Mouse (Mus musculus) adrenal gland, postnatal 4 days (tissue): ENCODE results near the gene Zbtb22. TPM values are rescaled to one million over a fixed set of nuclear protein-coding genes. Genes with fewer than 3 reads are reported as not detected.
A peak's percentile ranks its signal among the peaks of the same experiment; 100 is the strongest.
"Not testable (repeated sequence)": the region's sequence is repeated elsewhere in the genome, so short reads cannot be mapped to it uniquely, and the experiment has no call there.

Experiments used
- DNase-seq, 2 experiments: peaks; one replicate each; pipeline ENCODE4 v3.0.0; 2021 to 2022; ENCODE audit warnings: low spot score in 2 of 2, mixed read lengths in 2 of 2
- total RNA-seq, 2 experiments: library from RNA; stranded (reverse); gene quantifications; 2 replicates each; pipeline ENCODE4 v1.2.3; 2021

The Zbtb22 gene
- total RNA-seq, 2 experiments from 2014 or later, result 43.0 to 47.1 TPM

- no peak for DNase-seq
Measured at GRCm38 (mm10) chr17:33941381-33941780, 25.7 kb downstream of the Zbtb22 start.

DNA sequence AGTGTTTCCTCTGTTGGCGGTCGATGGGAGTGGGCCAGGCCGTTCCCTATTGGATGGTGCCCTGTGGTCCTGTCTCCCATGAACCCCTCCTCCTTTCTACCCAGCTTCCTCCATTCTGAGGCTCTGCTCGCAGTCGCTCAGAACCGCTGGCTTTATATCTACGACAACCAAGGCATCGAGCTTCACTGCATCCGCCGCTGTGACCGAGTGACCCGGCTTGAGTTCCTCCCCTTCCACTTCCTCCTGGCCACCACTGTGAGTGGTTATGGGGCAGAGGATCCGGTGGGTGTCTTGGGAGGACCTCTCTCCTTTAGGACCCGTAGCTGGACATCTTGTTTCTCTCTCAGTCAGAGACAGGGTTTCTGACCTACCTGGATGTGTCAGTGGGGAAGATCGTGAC lies 27.8 kb downstream of the Zbtb22 start:
- DNase-seq, result no peak

DNA sequence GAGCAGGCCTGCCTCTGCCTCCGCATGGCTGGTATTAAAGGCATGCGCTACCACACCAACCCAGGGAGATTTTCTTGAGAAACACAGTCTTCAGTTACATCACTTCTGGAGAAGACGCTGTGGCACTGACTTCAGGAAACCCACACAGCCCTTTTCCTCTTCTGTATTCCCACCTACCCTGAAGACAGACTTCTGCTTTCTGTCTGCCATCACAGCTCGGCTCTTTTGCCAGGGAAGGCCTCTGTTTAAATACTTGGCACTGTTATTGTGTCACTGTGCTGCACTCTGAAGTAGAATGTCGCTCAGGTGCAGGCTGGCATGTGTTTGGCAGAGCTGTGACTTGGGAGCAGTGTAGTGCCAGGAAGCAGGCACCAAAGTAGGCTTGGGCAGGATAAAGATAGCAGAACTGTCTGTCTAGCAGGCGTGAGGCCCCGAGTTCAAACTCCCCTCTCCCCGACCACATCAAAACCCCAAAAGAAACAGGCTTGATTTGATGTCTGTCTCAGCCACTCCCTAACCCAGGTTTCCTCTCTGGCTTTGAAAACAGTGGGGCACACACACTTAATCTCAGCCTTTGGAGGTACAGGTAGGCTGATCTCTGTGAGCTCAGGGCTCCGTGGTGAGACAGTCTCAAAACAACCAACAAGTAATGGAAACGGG lies 31.9 kb downstream of the Zbtb22 start:
- no peak for DNase-seq

DNA sequence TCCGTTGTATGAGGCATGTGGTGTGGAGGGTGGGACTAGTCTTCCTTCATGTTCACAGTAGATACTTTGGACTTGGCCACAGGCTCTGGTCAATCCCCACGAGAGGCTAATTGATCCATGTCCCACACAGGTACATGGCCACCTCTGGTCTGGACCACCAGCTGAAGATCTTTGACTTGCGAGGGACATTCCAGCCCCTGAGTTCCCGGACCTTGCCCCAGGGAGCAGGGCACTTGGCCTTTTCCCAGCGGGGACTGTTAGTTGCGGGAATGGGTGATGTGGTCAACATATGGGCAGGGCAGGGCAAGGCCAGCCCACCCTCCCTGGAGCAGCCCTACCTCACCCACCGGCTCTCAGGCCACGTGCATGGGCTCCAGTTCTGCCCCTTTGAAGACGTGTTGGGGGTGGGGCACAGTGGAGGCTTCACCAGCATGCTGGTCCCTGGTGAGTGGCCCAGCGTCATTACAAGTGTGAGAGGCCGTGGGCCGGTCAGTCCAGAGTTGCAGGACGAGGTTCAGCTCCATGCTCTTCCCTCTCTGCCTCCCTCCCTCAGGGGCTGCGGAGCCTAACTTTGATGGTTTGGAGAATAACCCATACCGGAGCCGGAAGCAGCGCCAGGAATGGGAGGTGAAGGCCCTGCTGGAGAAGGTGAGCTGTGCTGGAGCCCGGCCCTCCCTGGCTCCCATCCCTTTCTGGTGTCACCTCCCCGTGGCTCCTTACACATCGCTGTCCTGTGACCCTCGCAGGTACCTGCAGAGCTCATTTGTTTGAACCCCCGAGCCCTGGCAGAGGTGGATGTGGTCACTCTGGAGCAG lies 32.6 kb downstream of the Zbtb22 start:
- no peak for DNase-seq

- DNase-seq, result no peak
Measured at GRCm38 (mm10) chr17:33948905-33949537, 33.3 kb downstream of the Zbtb22 start.

GRCm38 (mm10) chr17:33950131-33950625 lies 34.5 kb downstream of the Zbtb22 start:
- no peak for DNase-seq

DNA sequence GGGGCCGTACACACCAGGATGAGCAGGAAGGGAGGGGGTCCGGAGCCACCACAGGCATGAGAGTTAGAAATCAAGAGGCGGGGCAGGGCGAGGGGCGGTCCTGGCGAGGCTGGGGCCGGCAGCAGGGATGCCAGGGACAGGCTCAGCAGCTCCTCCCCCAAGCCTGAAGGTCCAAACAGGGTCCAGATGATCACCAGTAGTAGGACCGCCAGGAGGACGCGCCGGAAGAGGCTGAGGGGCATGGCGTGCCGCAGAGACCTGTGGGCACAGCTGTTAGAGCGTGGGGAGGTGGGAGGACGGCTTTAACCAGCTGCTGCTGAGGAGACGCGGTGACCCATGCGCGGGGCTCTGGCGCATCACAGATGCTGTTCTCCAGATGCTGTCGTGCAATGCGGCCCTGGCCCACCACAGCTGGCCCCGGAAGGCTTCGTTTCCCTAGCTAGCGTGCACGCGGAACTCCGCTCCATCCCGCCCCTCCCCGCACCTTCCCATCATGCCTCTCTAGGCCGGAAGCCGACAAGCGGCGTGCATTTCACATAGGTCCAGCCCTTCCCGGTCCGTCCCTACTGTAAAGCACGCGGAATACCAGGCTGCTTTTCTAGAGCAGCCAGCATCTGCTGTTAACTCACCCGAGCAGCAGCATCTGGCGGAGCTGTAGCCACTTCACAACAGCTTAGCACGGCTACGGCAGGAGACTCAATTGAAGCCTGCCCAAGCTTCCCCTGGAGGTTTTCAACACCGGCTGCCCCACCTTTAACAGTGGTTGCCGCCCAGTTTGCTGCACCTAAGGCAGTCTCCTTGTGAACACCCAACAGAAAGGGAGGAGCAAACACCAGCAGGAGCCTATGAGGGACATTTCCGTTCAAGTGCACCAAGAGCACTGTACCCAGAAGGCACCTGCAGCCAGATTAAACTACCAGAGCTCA lies 35.6 kb downstream of the Zbtb22 start, which contains the start of gene B3galt4:
Gene B3galt4 (minus strand): TSS at position 468 of the 926 bp plus-strand sequence.
- DNase-seq, result peak; percentile 57 to 70

GRCm38 (mm10) chr17:33952015-33952414 lies 36.3 kb downstream of the Zbtb22 start:
- DNase-seq, result not testable (repeated sequence)

DNA sequence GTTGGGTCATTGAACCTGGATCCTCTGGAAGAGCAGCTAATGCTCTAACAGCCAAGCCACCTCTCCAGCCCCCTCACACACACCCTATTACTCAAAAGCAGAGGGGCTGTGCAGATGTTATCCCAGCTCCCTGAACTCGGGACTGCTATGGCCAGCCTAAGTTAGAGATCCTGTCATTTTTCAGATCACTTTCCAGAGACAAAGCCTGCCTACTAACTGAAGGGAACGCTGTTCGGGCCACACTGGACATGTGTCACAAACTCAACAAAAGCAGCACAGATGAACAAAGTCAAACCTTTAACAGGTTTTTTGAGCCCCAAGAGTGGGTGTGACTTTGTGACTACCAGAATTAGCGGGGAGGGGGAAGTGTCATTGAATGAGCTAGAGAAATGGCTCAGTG lies 37.2 kb downstream of the Zbtb22 start:
- DNase-seq, result no peak

- DNase-seq, result no peak
Measured at GRCm38 (mm10) chr17:33953310-33953709, 37.6 kb downstream of the Zbtb22 start.

- DNase-seq, result no peak
Measured at GRCm38 (mm10) chr17:33953961-33954565, 38.4 kb downstream of the Zbtb22 start.

- DNase-seq, result peak in 1 of 2 experiments; percentile 28
Measured at GRCm38 (mm10) chr17:33954646-33955554, 39.2 kb downstream of the Zbtb22 start.

GRCm38 (mm10) chr17:33955555-33956214 lies 40.0 kb downstream of the Zbtb22 start, which contains the start of the genes Vps52 and Rps18:
Gene Vps52, plus strand, starts transcription at chr17:33955812.
Gene Rps18, minus strand, starts transcription at chr17:33956001.
- DNase-seq, result peak; percentile 78 to 82

- no peak for DNase-seq
Measured at GRCm38 (mm10) chr17:33956336-33956735, 40.6 kb downstream of the Zbtb22 start.

DNA sequence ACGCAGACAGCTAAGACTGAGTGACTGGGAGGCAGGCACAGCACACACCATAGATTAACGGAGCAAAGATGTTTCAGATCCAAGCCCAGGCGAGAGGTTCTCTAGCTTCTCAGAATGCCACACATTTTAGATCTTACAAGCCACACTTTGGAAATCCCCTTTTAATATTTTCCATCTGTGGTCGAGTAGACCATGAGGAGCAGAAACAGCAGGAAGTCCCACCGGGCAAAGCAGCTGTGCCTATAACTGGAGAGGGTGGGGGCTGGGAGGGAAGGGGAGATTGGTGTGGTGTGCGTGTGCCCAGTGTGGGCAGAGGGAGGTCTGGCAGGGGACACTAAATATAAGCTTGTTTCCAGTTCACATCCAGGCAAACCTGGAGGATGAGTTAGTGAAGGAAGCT lies 41.8 kb downstream of the Zbtb22 start:
- no peak for DNase-seq

DNA sequence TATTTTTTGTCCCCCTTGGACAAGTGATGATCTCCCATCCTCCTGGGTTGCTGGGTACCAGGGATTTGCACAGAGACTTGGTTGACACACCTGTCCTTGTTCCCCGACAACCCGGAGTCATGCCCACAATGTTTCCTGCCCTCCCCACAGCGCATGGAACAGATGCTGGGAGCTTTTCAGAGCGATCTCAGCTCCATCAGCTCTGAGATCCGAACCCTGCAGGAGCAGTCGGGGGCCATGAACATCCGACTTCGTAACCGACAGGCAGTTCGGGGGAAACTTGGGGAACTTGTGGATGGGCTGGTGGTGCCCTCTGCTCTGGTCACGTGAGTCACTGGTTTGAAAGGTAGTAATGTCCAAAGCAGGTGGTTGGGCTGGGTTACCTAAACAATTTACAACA lies 42.7 kb downstream of the Zbtb22 start:
- DNase-seq, result no peak

GRCm38 (mm10) chr17:33959135-33959534 lies 43.4 kb downstream of the Zbtb22 start:
- no peak for DNase-seq

DNA sequence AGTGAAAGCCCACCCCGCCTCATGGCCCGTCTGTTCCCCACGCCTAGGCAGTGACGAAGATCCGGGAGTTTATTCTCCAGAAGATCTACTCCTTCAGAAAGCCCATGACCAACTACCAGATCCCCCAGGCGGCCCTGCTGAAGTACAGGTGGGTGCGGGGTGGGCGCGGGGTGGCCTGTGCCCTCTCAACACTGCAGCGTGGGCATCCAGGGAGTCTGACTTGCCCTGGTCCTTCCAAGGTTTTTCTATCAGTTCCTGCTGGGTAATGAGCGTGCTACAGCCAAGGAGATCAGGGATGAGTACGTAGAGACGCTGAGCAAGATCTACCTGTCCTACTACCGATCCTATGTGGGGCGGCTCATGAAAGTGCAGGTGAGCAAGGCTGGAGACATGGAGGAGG lies 44.2 kb downstream of the Zbtb22 start:
- no peak for DNase-seq

DNA sequence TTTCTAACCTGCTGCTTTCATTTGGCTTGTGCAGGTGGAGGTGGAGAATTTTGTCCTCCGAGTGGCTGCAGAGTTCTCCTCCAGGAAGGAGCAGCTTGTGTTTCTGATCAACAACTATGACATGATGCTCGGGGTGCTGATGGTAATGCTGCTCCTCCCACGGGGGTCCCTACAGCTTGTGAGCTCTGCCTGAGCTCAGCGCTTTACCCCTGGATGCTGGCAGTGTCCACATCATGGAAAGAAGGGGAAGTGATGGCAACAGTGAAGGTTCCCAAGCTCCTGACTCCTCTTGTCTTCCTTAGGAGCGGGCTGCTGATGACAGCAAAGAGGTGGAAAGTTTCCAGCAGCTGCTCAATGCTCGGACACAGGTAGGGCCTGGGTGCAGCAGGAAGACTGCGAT lies 47.2 kb downstream of the Zbtb22 start:
- DNase-seq, result no peak
